Mouse (Mus musculus) embryonic facial prominence, embryonic 12.5 days (tissue): Measurements from ENCODE around the gene Lhpp. TPM values are rescaled to one million over a fixed set of nuclear protein-coding genes. Genes with fewer than 3 reads are reported as not detected.

Experiments
- ATAC-seq: fragments of 200-750 bp; cut with Nextera tagmentation; 2 replicates; pipeline ENCODE4 v1.8.0; 2017; ENCODE audit not compliant: insufficient number of reproducible peaks, insufficient read depth, low FRiP score, low TSS enrichment
- H3K27ac ChIP-seq: fragments of 300-500 bp; sonication (generic); 2 replicates; pipeline ENCODE4 v1.5.1; 2016; ENCODE audit warnings: mild to moderate bottlenecking
- H3K27me3 ChIP-seq: fragments of 300-500 bp; sonication (generic); 2 replicates; pipeline ENCODE4 v1.6.1; 2016; ENCODE audit warnings: mild to moderate bottlenecking, moderate library complexity
- H3K36me3 ChIP-seq: fragments of 300-500 bp; sonication (generic); 2 replicates; pipeline ENCODE4 v1.6.1; 2016; ENCODE audit warnings: mild to moderate bottlenecking
- H3K4me1 ChIP-seq: fragments of 300-500 bp; sonication (generic); 2 replicates; pipeline ENCODE4 v1.6.1; 2016
- H3K4me2 ChIP-seq: fragments of 300-500 bp; sonication (generic); replicated peaks from 2 replicates; pipeline ENCODE4 v1.6.1; 2016; ENCODE audit warnings: mild to moderate bottlenecking, moderate library complexity
- H3K4me3 ChIP-seq: fragments of 300-500 bp; sonication (generic); 2 replicates; pipeline ENCODE4 v1.5.1; 2016; ENCODE audit warnings: mild to moderate bottlenecking
- H3K9ac ChIP-seq: fragments of 300-500 bp; sonication (generic); 2 replicates; pipeline ENCODE4 v1.6.1; 2016; ENCODE audit warnings: mild to moderate bottlenecking, moderate library complexity
- H3K9me3 ChIP-seq: fragments of 300-500 bp; sonication (generic); 2 replicates; pipeline ENCODE4 v1.6.1; 2016; ENCODE audit warnings: mild to moderate bottlenecking, moderate library complexity
- WGBS: fragments of 180-500 bp; shearing (Covaris S2); methylation state at CpG from one replicate; pipeline ENCODE4 v1.1.7; 2016; 5-methylcytosine and 5-hydroxymethylcytosine counted together
- polyA plus RNA-seq: library from polyadenylated mRNA; unstranded; fragments of >200 nt; fragmentation: Nextera tagmentation; extraction: Ambion mirVana; gene quantifications from 2 replicates; pipeline ENCODE4 v1.2.1, GENCODE M21; 2016

Gene Lhpp
- 16.2 and 17.8 TPM in 2 replicates for polyA plus RNA-seq

GRCm38 (mm10) chr7:132610468-132611318, at the start of gene Lhpp:
TSS of gene Lhpp (plus strand) at chr7:132610638.
- peak within 1 kb of the TSS; percentile 55 for H3K9ac ChIP-seq
- no peaks in the 10 kb centered on the region for H3K9me3 ChIP-seq
- H3K36me3 ChIP-seq: no peaks in the 10 kb centered on the region
- ATAC-seq: peak; percentile 67
- H3K4me1 ChIP-seq: peaks cover 1% of the 10 kb centered on the region; the same call in 1 of the 2 replicates
- 8% methylated on average over 44 of the region's 44 CpGs for WGBS
- no peak within 1 kb of the TSS for H3K27ac ChIP-seq
- H3K4me3 ChIP-seq: peak within 1 kb of the TSS; percentile 60
- peak within 1 kb of the TSS; percentile 73 for H3K4me2 ChIP-seq
- H3K27me3 ChIP-seq: peaks cover 9% of the 10 kb centered on the region

DNA sequence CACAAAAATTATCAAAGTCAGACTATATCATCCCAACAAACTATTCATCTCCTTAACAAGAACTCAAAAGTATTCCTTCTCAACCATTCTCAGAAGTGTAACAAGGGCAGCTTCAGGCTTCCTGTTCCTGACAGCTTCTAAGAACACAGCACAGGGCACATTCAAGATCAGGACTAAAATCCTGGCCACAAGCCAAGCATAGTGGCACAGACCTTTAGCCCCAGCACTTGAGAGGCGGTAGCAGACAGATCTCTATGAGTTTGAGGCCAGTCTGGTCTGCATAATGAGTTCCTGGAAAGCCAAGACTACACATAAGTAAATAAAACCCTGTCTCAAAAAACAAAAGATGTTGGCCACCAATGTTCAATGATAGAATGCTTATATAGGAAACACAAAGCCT, 44.6 kb upstream of the Lhpp start:
- Histone ChIP-seq H3K27me3 (no peaks in the 10 kb centered on the region), H3K27ac (no peak overlapping the region), H3K4me2 (no peak overlapping the region), H3K9ac (no peak overlapping the region), H3K9me3 (no peaks in the 10 kb centered on the region), H3K4me1 (no peaks in the 10 kb centered on the region), H3K4me3 (no peak overlapping the region), H3K36me3 (peaks cover 66% of the 10 kb centered on the region)
- 66% methylated on average over 1 of the region's 1 CpGs for WGBS
- ATAC-seq: no peak

DNA sequence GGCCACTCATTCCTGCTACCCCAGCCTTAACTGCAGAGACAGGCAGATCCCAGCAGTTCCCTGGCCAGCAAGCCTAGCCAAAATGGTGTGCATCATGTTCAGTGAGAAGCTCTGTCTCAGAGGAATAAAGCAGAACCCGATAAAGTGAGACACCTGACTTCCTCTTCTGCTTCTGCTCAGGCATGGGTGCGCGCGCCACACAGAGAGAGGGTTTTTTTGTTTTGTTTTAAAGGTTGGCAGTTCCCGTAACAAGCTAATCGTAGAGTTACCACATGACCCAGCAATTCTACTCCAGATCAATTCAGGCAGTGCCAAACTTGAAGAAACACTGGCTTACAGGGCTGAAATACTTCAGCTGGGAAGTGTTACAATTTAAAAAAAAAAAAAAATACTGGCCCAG, 41.6 kb upstream of the Lhpp start:
- peaks cover 37% of the 10 kb centered on the region for H3K36me3 ChIP-seq
- H3K9me3 ChIP-seq: no peaks in the 10 kb centered on the region
- 91% methylated on average over 6 of the region's 6 CpGs for WGBS

DNA sequence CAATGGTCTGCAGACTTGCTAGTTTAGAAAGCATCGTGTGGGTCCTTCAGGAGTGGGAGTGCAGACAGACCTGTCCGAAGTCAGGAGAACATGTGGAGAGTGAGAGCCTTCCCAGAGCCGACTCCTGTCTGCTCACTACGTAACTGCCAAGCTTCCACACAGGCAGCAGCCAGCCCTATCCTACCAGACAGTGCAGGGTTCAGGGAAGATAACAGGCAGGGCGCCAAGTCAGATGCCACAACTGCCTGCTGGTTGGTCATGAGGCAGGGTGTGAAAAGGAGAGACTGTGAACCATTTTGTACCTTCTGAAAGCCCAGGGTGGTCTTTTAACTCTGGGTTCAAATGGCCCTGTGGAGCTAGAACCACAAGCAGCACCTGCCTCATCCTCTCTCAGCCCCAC, 40.4 kb upstream of the Lhpp start:
- ATAC-seq: no peak
- H3K27ac ChIP-seq: no peak overlapping the region
- H3K4me3 ChIP-seq: no peak overlapping the region
- peaks cover 26% of the 10 kb centered on the region for H3K36me3 ChIP-seq
- H3K9ac ChIP-seq: no peak overlapping the region
- H3K27me3 ChIP-seq: no peaks in the 10 kb centered on the region
- H3K4me1 ChIP-seq: peaks cover 13% of the 10 kb centered on the region; the same call in 1 of the 2 replicates
- 81% methylated on average over 5 of the region's 5 CpGs for WGBS
- no peaks in the 10 kb centered on the region for H3K9me3 ChIP-seq
- H3K4me2 ChIP-seq: no peak overlapping the region

More for the DNA sequence above, 41.6 kb upstream of the Lhpp start:
- no peak overlapping the region for H3K4me3 ChIP-seq
- H3K4me1 ChIP-seq: peaks cover 13% of the 10 kb centered on the region; the same call in 1 of the 2 replicates
- no peak for ATAC-seq
- no peak overlapping the region for H3K4me2 ChIP-seq
- no peaks in the 10 kb centered on the region for H3K27me3 ChIP-seq
- H3K27ac ChIP-seq: no peak overlapping the region
- H3K9ac ChIP-seq: no peak overlapping the region

DNA sequence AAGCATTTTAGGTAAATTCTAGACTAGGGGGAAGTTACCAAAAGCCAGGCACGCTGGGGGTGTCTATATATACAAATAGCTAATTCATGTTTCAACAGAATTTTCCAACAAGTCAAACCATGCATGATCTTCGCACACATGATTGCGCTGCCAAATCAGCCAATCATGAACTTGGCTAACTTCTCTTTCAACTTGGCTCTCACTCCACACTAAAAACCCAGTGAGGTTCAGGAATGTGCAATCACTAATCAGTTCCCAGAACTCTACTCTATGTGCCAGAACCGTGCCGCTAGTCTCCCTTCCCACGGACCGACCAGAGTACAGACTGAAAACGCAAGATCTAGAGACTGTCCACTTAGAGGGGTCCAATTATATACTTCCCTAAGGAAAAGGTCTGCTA, 39.0 kb upstream of the Lhpp start:
- 74% methylated on average over 8 of the region's 8 CpGs for WGBS
- Histone ChIP-seq H3K4me3 (no peak overlapping the region), H3K27me3 (no peaks in the 10 kb centered on the region), H3K27ac (no peak overlapping the region), H3K4me2 (no peak overlapping the region), H3K4me1 (peaks cover 16% of the 10 kb centered on the region), H3K36me3 (peaks cover 19% of the 10 kb centered on the region; the same call in 1 of the 2 replicates), H3K9me3 (no peaks in the 10 kb centered on the region), H3K9ac (no peak overlapping the region)
- no peak for ATAC-seq

GRCm38 (mm10) chr7:132572738-132573137, 37.7 kb upstream of the Lhpp start:
- 72% methylated on average over 3 of the region's 3 CpGs for WGBS
- Histone ChIP-seq H3K36me3 (peaks cover 19% of the 10 kb centered on the region; the same call in 1 of the 2 replicates), H3K4me3 (no peak overlapping the region), H3K9me3 (no peaks in the 10 kb centered on the region), H3K27ac (peak overlapping the region; percentile 65; the same call in 1 of the 2 replicates), H3K9ac (no peak overlapping the region), H3K4me2 (no peak overlapping the region), H3K4me1 (peaks cover 20% of the 10 kb centered on the region), H3K27me3 (no peaks in the 10 kb centered on the region)
- no peak for ATAC-seq

DNA sequence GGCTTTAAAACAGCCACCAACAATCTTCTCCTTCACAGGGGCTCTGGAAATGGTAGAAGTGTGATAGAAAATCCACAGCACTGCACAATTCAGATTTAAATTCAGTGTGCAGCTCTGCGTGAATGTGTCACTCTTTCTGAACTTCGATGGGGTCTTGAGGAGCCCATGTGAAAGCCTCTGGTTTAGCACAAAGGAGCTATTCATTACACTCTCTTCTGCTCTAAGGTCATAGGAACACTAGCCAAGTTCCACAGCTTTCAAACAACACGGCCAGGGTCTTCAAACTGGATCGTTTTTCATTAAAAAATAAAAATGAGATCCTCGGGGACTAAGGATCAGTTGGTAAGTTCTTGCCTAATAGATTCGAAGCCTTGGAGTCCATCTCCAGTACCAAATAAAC, 37.2 kb upstream of the Lhpp start:
- 32% methylated on average over 6 of the region's 6 CpGs for WGBS
- Histone ChIP-seq H3K4me2 (no peak overlapping the region), H3K36me3 (peaks cover 16% of the 10 kb centered on the region; the same call in 1 of the 2 replicates), H3K4me1 (peaks cover 20% of the 10 kb centered on the region), H3K27ac (peak overlapping the region; percentile 65; the same call in 1 of the 2 replicates), H3K4me3 (no peak overlapping the region), H3K9ac (no peak overlapping the region), H3K27me3 (no peaks in the 10 kb centered on the region), H3K9me3 (no peaks in the 10 kb centered on the region)
- no peak for ATAC-seq

DNA sequence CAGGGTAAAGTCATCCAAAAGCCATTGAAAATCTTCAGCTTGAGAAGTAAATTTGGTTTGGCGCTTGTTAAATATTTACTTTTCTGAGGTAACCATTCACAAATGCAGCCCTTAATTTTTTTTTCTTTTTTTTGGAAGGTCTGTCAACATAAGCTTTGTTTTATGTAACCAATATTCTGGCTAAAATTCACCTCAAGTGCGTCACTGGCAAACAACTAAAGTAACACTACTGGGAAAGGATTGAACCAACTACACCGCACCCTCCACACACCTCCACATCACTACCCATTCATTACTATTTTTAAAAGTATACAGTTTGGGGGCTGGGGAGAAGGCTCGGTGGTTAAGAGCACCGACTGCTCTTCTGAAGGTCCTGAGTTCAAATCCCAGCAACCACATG, 35.8 kb upstream of the Lhpp start:
- ATAC-seq: no peak
- Histone ChIP-seq H3K4me3 (no peak overlapping the region), H3K36me3 (peaks cover 4% of the 10 kb centered on the region; the same call in 1 of the 2 replicates)

GRCm38 (mm10) chr7:132575623-132576022, 34.8 kb upstream of the Lhpp start:
- Histone ChIP-seq H3K4me2 (peak overlapping the region; percentile 57), H3K36me3 (no peaks in the 10 kb centered on the region), H3K9me3 (no peaks in the 10 kb centered on the region), H3K4me3 (peak overlapping the region; percentile 63), H3K9ac (peak overlapping the region; percentile 57), H3K4me1 (peaks cover 20% of the 10 kb centered on the region), H3K27me3 (no peaks in the 10 kb centered on the region), H3K27ac (peak overlapping the region; percentile 88)
- ATAC-seq: peak; percentile 87
- WGBS: under 1% methylated on average over 13 of the region's 13 CpGs

More for the DNA sequence above, 35.8 kb upstream of the Lhpp start:
- H3K9ac ChIP-seq: no peak overlapping the region
- H3K4me2 ChIP-seq: no peak overlapping the region; the same call in 1 of the 2 replicates
- no peaks in the 10 kb centered on the region for H3K9me3 ChIP-seq
- no peak overlapping the region for H3K27ac ChIP-seq
- peaks cover 20% of the 10 kb centered on the region for H3K4me1 ChIP-seq
- no peaks in the 10 kb centered on the region for H3K27me3 ChIP-seq
- WGBS: 81% methylated on average over 5 of the region's 5 CpGs

GRCm38 (mm10) chr7:132576116-132576650, 34.3 kb upstream of the Lhpp start, which contains the start of gene Oat:
TSS of gene Oat (minus strand) at chr7:132576398.
- no peaks in the 10 kb centered on the region for H3K36me3 ChIP-seq
- no peaks in the 10 kb centered on the region for H3K27me3 ChIP-seq
- H3K4me3 ChIP-seq: peak within 1 kb of the TSS; percentile 63
- peaks cover 20% of the 10 kb centered on the region for H3K4me1 ChIP-seq
- peak within 1 kb of the TSS; percentile 57 for H3K9ac ChIP-seq
- H3K4me2 ChIP-seq: peak within 1 kb of the TSS; percentile 57
- peak; percentile 94 for ATAC-seq
- H3K27ac ChIP-seq: peak within 1 kb of the TSS; percentile 88
- H3K9me3 ChIP-seq: no peaks in the 10 kb centered on the region
- WGBS: under 1% methylated on average over 49 of the region's 49 CpGs

GRCm38 (mm10) chr7:132576891-132577290, 33.5 kb upstream of the Lhpp start:
- no peak overlapping the region for H3K9ac ChIP-seq
- peaks cover 13% of the 10 kb centered on the region for H3K4me1 ChIP-seq
- WGBS: 52% methylated on average over 4 of the region's 4 CpGs
- no peak overlapping the region for H3K27ac ChIP-seq
- no peaks in the 10 kb centered on the region for H3K9me3 ChIP-seq
- no peaks in the 10 kb centered on the region for H3K36me3 ChIP-seq
- no peak for ATAC-seq
- no peaks in the 10 kb centered on the region for H3K27me3 ChIP-seq
- H3K4me3 ChIP-seq: no peak overlapping the region
- peak overlapping the region; percentile 57 for H3K4me2 ChIP-seq

DNA sequence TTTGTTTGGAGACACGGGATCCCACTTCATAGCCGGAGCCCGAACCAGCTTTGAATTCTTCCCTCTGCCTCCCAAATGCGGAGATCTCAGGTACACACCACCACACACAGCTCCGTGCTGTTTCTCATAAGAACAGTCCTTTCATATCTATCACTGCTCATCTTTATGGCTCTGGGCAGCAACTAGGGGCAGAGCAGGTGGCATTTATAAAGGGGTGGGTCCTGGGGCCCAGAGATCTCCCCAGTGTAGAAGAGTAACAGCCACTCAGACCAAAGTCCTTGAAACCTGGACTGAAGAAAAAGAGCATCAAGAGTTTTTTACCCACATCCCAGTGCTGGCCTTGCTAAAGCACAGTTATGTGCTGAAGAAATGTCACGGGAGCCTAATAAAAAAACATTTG, 29.9 kb upstream of the Lhpp start:
- H3K36me3 ChIP-seq: no peaks in the 10 kb centered on the region
- no peak overlapping the region for H3K4me2 ChIP-seq
- H3K9me3 ChIP-seq: no peaks in the 10 kb centered on the region
- 71% methylated on average over 6 of the region's 6 CpGs for WGBS
- H3K4me3 ChIP-seq: no peak overlapping the region
- H3K27me3 ChIP-seq: no peaks in the 10 kb centered on the region
- no peak overlapping the region for H3K27ac ChIP-seq
- H3K4me1 ChIP-seq: peaks cover 5% of the 10 kb centered on the region
- no peak overlapping the region for H3K9ac ChIP-seq
- ATAC-seq: no peak
